Mouse (Mus musculus) lung, postnatal 10 days (tissue): ENCODE measurements around the gene Gm266.
"Not testable (repeated sequence)": the region's sequence is repeated elsewhere in the genome, so short reads cannot be mapped to it uniquely, and the experiment has no call there.

ENCODE experiments used
- DNase-seq: peaks from one replicate; pipeline ENCODE4 v3.0.0; 2021

Gm266 gene

DNA sequence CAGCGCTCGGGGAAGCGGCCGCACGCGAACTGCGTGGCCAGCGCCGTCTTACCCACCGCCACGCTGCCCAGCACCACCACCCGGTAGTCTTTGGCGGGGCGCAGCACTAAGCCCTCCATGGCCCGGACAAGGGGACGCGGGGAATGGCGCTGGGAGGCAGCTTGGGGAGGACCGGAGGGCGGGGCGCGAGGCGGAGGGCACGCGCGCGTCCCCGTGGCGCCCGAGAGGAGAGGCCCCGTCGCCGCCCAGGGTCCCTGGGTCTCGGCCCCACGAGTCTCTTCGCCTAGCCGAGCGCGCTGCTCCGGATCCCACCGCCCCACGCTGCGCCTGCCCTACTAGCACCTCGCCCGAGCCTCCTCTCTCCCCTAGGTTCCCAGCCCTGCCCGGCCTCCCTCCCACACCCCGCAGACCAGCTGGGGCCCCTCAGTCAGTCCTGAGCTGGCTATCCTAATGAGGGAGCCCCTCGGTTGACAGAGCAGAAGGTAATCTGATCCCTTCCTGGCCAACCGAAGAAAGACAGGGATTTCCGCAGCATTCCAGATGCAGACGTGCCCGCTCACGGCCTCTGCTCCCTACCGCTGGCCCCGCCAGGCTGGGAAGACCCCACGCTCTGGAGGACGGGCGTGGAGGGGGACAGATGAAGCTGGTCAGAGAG, at the start of gene Gm266:
Gm266 (minus strand) TSS at position 172 of the 655 bp plus-strand sequence.
- peak; percentile 27 for DNase-seq

DNA sequence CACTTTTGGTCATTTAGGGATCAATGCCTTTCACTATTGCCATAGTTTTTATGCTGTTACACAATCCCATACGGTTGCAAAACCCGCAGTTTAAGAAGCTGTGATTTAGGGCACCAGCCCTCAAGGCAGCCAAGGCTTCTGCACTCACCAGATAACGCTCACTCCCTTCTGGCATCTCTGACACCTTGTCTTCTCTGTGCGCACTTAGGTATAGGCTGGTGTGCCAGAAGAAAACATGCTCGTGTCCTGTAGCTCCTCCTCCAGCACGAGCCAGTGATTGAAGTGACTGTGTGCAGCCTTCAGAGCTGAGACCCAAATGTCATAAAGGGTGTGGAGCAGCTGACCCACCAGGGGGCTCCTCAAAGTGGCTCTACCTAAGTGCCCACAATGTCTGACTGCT, 49.7 kb upstream of the Gm266 start:
- no peak for DNase-seq

DNA sequence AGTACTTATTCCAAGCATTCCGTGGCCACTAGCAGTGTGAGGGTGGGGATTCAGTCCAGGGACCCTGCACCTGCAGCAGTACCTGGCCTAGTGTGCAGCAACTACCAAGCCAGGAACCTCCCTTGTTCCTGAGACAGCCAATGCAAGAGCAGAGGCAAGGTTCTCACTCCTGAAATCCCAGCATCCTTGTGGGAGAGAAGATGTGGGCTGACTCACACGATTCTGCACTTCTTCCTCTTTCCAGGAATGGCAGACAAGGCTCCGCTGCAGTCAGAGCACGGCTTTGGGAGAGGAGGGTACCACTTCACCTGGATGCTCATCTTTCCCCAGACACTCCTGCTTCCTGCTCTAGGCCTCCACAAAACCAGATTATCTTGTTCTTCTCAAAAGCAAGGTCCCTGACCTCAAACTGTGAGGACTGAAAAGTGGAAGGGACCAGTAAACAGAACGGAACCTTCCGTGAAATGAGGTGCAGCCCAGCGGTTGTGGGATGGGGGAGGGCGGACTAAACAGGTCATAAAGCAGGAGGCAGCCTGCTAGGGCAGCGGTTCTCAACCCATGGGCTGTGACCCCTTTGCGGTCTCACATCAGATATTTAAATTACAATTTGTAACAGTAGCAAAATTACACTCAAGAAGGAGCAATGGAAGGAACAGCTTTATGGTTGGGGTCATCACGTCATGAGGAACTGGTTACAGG, 47.6 kb upstream of the Gm266 start:
- DNase-seq = no peak

DNA sequence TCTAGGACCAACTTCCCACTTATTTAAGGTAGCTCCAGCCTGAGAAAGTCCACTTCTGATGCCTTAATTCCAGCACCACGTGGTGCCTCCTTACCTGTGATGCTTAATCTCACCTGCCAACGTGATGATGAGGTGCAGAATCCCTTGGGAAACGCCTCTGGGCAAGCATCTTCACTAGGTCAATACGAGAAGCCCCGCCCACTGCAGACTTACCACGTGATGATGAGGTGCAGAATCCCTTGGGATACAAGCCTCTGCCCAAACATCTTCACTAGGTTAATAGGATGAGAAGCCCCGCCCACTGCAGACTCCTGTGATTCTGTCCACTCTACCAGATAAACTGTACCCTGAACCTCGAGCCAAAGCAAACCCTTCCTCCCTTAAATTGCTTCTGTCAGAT, 43.6 kb upstream of the Gm266 start:
- no peak for DNase-seq

DNA sequence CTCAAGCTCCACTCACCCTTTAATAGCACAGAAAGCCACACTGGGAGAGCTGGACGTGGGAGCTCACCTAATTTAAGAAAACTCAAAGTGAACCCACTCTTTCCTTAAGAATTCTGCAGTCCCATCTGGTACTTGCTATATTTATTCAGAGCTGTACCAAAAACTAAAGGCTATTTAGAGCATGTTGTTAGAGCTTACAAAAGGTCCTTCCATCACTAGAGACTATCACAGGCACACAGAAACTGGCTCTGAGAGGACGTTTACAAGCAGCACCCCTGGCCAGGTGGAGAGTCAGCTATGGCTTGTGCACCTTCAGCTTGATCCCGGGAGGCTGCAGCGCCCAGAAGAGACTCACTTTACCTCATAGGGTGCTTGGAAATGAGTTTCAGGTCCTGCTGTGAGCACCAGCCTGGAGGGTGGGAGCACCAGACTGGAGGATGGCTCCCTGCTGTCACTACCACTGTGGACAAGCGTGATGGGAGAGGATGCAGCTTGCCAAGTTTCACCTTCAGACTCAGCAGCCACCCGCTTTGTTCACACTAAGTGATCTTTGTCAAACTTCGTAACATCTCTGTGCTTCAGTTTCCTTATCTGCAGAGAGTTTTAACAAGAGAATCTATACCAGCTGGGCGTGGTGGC, 42.1 kb upstream of the Gm266 start:
- DNase-seq = no peak

DNA sequence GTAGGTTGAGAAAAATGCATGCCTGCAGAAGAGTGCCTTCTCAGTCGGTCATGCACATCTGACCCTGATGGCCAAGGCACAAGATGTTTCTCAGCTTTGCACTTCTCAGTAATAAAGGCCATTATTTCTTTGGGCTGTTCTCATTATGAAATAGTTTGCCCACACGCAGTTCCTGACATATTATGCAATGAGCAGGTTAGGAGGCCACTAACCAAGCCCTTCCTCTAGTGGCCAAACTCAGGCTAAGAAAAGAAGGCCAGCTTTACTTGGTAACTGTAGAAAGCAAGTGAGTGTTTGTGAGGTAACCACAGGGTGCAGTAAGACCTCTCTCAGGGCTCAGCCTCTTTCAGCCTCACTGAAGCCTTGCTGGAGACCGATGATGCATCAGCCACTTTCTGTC, 39.3 kb upstream of the Gm266 start:
- no peak for DNase-seq

DNA sequence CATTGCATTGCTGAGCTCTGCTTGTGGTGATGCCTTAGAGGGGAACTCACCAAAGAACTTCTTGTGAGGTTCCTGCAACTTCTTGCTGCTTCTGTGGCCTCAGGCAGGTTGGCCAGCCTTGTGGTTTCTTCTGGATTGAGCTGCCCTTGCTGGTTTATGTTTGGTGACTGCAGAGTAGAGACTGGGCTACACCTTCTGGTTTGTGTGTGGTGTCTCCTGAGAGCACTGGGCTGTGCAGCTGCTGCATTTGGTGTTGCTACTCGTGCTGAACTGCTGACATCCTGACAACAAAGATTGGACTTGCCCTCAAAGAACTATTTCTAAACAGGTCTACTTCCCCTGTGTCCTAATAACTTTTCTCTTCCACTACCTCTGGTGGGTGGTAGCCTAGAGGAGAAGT, 38.8 kb upstream of the Gm266 start:
- no peak for DNase-seq

DNA sequence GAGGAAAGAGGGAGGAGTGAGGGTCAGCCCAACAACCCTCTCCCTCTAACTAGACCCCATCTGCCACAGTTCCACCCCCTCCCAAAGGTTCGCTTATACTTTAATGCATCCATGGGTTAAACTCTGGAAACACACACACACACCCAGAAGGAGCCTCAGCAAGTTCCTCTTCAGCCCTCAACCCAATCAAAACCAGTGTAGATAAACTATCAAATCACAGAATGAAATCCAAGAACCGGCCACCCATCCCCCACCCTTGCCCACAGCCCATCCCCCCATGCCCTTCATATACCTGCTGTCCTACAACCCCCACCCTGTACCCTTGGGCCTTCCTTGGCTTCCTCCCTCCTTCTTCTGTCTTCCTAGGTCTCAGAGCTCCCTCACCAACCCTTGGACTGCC, 35.4 kb upstream of the Gm266 start:
- no peak for DNase-seq

DNA sequence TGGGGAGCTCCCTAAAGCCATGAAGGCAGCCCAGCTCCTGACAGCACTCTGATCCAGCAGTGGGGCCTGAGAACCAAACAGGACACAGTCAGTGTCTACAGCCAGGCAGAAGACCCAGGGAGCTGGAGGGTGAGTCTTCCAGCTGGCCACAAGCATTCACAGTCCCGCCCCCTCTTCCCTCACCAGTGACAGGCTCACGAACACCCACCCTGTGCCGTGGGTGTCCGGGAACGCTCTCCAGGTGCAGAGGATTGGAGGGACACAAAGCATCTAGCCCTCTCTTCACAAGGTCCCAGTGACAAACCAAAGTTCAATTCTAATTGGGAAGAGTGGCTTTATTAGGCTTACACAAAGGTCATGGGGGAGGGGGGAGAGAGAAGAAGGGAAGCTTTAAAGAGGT, 34.2 kb upstream of the Gm266 start:
- no peak for DNase-seq

DNA sequence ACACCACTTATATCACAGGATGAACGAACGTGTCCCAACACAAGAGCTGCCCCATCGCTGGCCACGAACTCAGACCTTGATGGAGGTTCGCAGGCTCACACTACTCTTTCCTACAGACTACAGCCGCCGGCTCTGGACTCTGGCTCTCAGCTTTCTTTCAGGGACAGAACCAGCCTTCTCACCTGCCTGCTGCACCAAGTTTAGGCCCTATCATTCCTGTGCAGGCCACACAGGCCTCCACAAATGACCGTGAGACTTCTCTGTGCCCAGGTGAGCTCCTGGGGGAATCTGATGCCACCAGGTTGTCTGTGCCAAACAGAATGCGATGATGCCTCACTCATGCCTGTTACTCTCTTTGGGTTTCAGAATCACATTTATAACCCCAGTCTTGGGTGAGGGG, 32.8 kb upstream of the Gm266 start:
- DNase-seq = no peak

DNA sequence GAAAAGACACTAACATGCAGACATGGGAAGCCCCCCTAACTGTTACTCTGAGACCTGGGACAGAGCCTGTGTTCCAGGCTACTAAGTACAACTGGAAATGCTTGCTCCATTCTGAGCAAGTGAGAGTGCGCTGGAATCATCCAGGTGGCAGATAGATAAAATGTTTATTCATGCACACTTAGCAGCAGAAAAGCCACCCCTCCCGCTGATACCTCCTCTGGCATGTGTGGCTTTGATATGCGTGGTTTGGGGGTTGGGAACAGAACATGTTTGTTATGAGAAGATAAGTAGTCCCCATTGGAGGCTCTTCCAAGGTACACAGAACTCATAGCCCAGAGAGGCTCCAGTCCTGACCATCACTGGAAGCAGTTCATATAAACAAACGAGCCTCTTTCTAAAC, 32.3 kb upstream of the Gm266 start:
- no peak for DNase-seq

DNA sequence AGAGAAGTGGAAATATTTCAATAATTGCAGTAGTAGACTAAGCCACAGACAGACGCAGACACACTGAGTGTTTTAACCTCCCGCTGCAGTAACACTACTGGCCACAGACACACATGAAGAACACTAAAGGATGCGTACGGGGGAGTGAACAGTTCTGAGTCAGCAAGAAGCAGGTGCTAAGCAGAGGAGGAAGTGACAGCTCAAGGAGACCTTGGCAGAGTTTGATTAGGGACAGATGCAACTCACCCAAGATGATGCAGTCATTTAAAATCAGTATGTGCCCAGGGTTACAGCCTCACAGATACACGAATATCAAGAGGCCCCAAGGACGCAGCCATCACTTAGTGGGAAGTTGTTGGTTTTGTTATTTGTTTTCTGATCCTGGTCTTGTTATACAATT, 31.2 kb upstream of the Gm266 start:
- no peak for DNase-seq

DNA sequence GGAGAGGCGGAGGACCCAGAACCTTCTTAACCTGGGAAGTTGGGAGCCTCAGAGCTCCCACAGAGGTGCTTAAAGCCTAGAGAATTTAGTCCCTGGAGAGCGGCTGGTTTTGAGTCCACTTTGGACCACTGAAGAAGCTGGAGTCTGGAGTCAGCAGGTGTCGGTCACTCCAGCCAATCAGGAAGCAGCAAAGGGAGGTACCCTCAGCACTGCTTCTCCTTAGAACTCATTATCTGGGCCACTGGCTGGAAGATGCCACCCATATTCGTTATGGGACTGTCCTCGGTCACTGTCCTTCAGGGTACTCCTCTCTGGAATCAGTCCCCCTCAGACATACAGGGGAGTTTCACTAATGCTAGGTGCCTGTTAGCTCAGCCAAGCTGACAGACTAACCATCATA, 30.3 kb upstream of the Gm266 start:
- DNase-seq = no peak

DNA sequence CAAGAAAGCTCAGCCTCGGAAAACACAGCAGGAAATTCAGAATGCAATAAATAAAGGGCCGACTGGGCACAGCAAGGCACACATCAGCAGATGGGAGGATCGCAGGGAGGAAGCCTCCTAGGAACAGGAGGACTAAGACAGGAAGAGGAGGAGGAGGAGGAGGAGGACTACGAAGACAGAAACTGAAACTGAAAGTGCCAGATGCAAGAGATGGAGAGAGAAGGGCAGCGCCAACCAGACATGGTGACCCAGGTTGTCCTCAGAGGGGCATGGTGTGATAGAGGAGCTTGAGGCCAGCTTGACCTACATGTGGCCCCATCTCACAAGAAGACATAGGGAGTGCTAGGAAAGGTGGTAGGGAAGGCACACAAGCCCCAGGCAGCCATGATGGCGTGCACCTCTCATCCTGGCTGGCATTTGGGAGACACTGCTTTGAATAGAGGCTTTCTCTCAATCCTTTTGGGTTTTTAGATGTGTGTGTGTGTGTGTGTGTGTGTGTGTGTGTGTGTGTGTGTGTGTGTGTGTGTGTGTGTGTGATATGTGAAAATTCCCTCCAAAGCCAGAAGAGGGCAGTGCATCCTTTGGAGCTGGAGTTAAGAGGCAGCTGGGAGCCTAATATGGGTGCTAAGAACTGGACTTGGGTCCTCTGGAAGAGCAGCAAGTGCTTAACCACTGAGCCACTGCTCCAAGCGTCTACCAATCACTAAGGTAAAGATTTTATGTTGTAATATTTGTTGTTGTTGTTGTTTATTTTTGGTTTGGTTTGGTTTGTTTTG, 29.4 kb upstream of the Gm266 start:
- no peak for DNase-seq

DNA sequence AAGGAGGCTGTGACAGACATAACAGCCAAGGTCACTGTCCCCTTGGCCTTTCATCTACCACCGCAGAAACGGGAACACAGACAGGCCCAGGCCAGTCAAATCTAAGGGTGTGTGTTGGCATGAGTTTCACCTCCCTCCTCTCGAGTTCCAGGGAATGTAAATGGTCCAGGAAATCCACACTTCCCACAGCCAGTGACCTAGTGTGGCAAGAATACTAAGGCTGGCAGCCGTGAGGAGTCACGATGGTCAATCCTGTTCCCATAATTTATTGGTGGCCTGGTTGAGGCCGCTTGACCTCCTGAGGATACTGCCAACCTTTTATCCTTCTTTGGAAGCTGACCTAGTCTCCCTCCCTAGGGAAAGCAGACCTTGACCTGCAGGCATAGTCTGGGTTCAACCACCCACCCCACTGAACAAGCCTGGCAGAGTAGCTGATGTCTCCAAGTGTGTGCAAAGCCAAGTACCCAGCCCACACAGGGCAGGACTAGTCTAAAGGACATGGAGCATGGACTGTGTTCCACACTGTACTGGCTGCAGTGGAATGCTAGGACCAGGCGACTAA, 28.7 kb upstream of the Gm266 start:
- no peak for DNase-seq

DNA sequence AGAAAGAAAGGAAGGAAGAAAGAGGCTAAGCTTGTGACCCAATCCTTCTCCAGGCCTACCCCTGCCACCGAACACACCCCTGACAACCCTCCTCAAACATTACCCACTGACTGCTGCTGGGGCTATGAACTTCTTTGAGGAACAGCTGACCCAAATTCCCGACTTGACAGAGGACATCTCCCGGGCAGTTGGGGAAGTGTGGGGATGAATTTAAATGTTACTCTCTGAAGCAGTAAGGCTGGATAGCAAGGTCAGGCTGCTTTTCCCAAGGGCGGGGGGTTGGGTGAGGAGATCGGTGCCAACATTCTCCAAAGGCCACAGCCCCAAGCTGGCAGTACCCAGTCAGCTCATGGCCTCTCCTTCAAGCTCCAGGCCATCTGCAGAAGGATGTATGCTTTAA, 28.1 kb upstream of the Gm266 start:
- no peak for DNase-seq

DNA sequence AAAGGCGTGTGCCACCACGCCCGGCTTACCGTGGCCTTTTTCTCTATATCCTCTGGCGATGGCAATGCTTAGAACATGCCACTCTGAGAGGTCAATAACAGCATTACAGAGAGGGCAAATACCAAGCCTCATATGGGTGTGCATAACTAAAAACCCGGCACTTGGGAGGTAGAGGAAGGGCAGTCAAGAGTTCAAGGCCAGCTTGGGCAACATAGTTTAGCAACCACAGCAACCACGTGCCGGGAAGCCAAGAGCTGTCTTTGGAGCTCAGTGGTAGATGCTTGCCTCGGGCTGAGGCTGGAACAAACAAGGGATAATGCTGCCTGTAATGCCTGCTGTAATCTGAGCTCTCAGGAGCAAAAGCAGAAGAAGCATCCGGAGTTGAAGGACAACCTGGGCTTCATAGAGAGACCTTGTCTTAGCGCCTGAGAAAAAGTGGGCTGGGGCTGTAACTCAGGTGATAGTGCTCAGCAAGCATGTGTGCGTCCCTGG, 27.0 kb upstream of the Gm266 start:
- DNase-seq = no peak

DNA sequence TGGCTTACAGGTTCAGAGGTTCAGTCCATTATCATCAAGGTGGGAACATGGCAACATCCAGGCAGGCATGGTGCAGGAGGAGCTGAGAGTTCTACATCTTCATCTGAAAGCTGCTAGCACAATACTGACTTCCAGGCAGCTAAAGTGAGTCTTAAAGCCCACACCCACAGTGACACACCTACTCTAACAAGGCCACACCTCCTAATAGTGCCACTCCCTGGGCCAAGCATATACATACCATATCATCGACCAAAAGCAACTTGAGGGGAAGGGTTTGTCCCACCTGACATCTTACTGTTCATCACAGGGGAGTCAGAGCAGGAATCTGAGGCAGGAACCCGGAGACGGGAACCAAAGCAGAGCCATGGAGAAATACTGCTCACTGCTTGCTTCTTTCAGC, 22.8 kb upstream of the Gm266 start:
- not testable (repeated sequence) for DNase-seq

DNA sequence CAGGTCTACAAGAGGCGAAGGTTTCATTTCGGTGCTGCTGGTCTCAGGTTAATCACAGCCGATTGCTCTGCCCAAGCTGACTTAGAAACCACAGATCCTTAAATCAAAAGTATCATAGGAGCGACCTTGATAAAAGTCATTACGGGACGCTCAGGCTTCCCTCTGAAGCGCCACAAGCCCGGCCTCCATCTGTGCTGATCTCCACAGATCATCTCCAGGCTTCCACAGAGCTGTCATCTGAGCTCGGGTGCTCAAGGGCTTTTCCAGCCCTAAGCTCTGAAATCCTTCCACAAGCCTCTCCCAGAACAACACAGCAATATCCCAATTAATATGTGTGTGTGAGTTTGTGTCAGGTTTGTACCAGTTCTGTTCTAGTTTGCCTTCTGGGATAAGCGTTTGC, 22.3 kb upstream of the Gm266 start:
- no peak for DNase-seq

DNA sequence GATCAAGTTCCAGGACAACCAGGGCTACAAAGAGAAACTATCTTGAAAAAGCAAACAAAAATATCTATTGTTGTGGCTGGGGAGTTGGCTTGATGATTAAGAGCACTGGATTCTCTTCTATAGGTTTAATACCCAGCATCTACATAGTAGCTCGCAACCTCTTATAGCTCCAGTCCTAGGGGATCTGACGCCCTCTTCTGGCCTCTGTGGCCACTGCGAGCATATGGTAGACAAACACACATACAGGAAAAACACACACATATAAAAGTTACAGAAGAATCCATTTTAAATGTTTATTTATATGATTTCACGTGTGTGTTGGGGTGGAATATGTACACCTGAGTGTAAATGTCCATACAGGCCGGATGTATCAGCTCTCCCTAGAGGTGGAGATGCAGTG, 21.4 kb upstream of the Gm266 start:
- no peak for DNase-seq

DNA sequence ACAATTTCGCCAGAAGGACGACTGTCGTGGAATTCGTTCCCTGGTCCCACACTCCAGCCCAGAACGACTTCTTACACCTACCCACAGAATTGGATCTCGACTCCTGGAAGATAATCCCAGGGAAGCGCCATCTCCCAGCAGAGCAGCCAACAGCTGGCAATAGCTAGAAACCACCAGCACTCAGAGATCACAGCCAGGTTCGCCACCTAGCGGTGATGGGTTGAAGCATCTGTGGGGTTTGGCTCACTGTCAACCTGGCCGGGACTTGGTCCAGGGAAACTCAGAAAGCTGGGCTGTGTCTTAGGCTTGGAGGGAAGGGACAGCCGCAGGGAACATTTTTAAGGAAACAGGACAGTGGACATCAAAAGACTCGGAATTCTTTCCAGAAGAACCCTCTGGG, 19.3 kb upstream of the Gm266 start:
- peak; percentile 95 for DNase-seq

DNA sequence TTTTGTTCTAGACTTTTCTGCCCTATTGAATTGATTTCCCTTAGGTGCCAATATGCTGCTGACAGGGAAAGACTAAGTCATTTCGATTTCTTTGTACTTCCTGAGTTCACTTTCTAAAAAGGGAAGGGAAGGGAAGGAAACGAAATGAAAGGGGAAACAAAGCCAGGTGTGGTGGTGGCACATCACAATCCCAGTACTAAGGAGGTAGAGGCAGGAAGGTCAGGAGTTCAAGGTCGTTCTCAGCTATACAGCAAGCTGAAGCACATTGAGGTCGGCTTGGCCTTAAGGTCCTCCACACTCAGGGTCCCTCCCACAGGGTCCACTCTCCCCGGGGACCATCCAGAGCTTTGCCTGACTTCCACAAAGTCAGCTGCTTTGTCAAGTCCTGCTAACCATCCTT, 17.9 kb upstream of the Gm266 start:
- DNase-seq = no peak

DNA sequence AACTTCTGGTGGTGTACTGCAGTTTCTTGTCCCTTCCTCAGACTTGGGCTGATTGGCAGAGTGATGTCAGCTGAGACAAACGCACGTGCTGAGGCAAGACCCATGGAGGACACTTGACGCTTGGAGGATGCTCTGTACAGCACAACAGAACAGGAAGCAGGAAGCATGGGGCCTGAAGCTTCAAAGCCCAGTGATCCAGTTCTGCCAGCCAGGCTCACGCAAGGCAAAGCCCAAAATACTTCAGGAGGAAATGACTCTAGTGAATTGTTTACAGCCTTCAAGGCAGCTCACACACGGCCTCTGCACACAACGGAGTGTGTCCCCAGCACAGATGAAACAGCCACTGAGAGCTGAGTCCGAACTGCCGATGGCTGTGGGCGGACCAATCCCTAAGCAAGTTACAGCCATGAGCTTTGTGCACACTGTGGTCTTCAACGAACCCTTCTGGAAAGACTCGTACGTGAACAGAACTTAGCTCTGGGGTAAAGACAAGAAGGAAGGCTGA, 17.5 kb upstream of the Gm266 start:
- DNase-seq = peak; percentile 36
